Mouse (Mus musculus) heart, postnatal 14 days (tissue): ENCODE data around the gene Prickle4. TPM values are rescaled to one million over a fixed set of nuclear protein-coding genes. Genes with fewer than 3 reads are reported as not detected.

Experiments used
- DNase-seq, 2 experiments: peaks; one replicate each; pipeline ENCODE4 v3.0.0; 2021 to 2022
- intact Hi-C: fragments of 180-260 bp; cut with DNase I; formaldehyde crosslinking; loops from one replicate; pipeline ENCODE4 v1.15.1; 2025
- total RNA-seq, 2 experiments: library from RNA; stranded (reverse); gene quantifications; 2 replicates each; pipeline ENCODE4 v1.2.3; 2021

The Prickle4 gene
- total RNA-seq, 2 experiments from 2014 or later, result 3.8 to 5.4 TPM

DNA sequence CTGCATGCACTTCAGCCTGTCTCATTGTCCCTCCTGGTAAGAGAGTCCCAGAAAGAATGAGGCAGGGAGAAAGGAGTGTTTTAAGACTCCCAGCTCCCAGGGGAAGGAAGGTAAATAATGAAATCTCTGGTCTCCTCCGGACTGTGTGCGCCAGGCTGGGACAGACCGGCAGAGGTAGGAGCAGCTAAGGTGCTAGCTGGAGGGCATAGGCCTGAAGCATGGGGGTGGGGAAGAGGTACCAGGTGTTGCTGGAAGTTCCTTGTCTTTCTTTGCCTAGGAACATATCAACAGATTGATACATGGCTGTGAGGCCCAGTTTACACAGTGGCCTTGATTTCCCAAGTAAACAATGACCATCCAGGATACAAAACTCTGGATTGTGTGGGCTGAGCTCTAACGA, 14.4 kb upstream of the Prickle4 start:
- intact Hi-C loops, result no loop called here
- DNase-seq, result no peak

DNA sequence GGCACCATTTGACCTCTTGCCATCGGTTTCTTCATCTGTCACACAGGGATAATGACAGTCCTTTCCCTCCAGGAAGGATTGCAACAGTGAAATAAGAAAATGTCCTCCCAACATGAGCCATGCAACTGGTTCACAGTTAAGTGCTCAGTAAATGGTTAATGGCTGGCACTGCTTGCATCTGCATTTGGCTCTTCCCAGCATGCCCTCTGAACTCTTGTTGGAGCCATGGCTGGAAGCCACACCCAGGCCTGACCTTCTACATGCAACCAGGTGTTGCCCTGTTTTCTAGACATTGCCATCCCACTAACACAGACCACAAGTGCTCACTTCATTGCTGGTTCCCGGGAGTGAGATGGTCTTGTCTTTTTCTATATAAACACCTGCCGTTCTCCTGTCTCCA, 13.4 kb upstream of the Prickle4 start:
- intact Hi-C loops, result no loop called here
- DNase-seq, result no peak

DNA sequence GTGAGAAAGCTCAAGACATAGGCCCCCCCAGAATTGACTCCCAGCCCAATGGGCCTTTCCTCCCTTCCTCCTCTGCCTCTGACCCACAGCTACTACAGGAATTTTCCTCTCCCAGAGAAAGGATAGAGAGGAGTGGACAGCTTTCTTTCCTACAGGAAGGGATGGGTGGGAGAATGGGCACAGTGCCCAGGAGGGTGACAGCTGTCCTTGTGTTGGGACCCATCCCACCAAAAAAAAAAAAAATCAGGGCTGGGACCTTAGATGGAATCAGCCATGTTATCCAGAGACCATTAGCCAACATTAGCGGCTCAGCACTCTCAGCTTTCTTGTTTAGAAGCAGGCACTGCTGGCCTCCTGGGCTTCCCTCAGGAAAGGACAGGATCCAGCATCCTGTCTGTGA, 11.7 kb upstream of the Prickle4 start:
- intact Hi-C loops, result no loop called here
- DNase-seq, result peak in 1 of 2 experiments; percentile 12

DNA sequence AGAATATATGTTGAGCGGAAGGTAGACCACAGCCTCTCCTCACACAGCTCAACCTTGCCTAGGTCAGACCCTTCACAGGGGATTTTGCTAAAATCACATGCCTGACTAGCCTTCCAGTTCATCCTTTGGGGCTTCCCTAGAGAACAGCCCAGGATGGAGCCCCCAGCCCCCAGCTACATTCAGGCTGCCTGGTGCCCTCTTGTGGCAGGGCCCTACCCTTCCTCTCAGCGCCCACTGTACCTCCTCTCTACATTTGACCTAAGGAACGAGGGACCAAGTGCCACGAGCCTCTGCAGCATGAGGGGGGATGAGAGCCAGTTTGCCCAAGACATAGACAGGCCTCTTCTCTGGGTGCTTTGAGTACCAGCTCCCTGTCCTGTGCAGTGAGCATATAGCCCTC, 10.2 kb upstream of the Prickle4 start:
- intact Hi-C loops, result no loop called here
- DNase-seq, result no peak

DNA sequence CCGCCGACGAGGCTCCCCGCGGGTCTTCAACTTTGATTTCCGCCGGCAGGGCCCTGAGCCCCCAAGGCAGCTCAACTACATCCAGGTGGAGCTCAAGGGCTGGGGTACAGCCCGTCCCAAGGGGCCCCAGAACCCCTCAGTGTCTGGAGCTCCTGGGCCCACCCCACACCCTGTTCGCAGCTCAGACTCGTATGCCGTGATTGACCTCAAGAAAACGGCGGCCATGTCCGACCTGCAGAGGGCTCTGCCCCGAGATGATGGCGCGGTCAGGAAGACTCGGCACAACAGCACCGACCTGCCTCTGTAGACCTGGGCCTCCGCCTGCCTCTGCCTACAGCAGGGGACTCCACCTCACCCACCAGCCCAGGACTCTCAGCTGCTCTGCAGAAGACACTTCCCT, 9.0 kb upstream of the Prickle4 start:
- intact Hi-C loops, result no loop called here
- DNase-seq, result no peak

DNA sequence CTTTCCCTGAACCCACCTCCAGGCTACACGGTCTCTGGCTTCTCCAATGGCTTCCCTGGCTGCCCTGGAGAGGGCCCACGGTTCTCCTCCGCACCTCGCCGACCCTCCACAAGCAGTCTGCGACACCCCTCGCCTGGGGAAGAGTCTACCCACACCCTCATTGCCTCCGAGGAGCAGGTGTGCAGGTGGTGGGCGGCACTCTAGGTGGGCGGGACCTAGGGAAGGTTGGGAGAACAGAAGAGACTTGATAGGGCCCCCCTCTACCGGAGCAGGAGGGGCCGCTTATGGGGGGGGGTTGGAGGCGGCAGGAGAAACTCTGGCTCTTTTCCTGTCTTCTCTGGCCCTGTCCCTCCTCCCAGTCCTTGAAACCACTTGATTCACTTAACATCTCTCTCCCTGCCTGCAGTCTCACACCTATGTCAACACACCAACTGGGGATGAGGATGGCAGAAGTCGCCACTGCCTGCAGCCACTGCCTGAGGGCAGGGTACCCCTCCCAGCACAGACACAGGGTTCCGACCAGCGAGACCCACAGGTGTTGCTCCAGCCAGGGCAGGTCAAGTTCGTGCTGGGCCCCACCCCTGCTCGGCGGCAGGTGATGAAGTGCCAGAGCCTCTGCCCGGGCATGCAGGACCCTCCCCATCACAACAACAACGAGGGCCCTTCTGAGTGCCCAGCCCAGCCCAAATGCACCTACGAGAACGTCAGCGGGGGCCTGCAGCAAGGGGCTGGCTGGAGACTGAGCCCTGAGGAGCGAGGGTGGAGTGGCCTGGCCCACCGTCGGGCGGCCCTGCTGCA, 8.2 kb upstream of the Prickle4 start:
- no peak for DNase-seq
- intact Hi-C loops, result no loop called here

DNA sequence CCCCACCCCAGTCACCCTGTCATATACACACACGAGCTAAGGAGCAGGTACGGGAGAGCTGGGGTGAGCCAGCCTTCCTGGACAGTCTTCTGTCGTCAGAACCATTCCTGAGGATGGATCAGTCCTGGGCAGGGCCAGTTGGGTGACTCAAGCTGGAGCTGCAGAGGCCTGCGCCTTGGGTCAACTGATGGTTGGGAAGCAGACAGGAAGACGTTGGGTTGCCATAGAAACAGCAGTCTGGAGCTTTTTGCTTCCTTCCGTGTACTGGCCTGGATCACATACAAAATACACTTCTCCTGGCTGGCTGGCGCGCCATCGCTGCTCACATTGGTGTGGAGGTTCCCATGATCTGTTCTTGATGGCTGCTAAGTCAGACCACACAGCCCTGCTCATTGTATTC, 7.3 kb upstream of the Prickle4 start:
- DNase-seq, result no peak
- intact Hi-C loops, result no loop called here

DNA sequence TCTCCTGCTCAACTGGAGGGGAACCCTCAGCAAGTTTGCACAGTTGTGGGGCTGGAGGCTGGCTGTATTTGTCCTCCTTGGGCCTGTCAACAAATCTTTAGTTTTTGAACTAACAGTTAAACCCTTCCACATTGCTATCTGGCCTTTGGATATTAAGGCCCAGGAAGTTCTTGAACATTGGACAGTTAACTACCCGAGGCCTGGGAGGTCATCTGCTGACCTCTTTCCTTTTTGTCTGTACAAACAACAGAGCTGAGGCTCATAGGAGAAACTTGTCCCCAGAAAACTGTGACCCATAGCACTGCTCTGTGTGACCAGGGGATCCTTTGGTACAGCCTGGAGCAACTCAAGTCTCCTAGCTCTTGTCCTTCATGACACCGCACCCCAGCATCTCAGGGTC, 4.5 kb upstream of the Prickle4 start:
- intact Hi-C loops, result no loop called here
- DNase-seq, result no peak

DNA sequence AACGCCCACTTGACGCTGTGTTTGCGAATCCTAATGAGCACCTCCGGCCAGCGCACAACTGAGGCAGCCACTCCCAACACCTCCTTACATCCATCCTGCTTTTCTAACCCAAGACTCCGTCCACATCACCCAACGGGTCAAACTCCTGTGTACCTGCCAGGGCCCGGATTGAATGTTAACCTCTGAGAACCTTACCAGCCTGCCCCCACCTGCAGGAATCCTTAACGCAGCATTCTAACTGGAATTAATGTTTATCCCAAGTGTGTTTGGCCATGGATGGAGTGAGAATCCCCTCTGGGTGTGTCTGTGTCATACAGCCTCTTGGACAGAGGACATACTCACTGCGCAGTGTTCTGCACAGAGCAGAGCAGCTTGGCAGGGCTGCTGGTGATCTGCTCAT, 3.6 kb upstream of the Prickle4 start:
- DNase-seq, result no peak
- intact Hi-C loops, result no loop called here

DNA sequence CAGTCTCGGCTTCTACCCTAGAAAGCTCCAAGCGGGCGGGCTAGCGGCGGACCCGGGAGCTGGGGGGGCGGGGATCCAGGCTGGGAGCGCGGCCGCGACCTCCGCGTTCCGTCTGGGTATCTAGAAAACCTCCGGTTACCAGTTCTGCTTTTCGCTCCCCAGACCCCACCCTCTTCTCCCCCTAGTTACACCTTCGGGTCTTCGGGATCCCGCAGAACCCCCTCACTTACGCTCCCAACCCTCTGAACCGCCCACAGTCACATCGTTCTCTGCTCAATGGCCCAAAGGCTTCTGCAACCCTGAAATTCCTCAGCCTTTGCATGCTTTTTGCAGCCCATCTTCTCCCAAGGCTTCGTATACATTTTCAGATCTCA, 788 bp upstream of the Prickle4 start:
- DNase-seq, result no peak
- intact Hi-C loops, result no loop called here

DNA sequence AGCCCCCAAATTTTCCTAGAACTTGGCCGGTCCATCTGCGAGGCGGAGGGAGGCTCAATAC, 264 bp downstream of the Prickle4 start, which contains the start of gene Gm21981:
TSS of gene Gm21981 (minus strand) at position 14 of the 61 bp plus-strand sequence.
- intact Hi-C loops, result no loop called here
- no peak for DNase-seq

DNA sequence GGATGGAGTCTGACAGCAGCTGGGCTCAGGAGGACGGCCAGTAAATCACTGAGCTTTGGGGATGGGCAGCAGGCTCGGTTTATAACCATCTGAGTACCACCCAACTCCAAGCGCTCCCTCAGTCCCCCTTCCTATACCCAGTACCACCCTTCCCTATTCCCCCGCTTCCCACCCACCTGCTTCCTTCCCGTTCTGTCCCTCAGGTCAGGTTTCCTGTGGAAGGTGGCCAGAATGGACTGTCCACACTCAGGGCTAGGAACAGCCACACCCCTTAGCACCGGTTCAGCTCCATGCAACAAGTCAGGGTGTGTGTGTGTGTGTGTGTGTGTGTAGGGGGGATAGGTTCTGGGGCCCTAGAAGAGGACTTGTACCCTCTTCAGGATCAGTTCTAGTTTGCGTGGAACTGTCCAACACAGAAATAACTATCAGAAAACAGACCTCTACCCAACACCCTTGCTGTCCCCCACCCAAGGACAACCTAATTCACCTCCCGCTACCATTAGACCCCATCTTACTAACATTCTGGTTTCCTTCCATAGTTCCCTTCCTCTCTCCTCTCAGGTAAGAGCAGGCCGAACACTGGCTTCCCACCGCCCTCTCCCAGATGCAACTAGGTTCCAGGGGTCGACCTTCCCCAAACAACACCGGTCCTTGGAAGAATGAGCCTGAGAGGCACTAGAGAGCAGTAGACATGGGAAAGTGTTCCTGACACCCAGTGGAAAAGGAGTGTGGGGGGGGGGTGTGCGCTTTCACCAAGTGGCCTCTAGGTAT, 680 bp downstream of the Prickle4 start:
- DNase-seq, result peak; percentile 24 to 42
- intact Hi-C loops, result no loop called here

DNA sequence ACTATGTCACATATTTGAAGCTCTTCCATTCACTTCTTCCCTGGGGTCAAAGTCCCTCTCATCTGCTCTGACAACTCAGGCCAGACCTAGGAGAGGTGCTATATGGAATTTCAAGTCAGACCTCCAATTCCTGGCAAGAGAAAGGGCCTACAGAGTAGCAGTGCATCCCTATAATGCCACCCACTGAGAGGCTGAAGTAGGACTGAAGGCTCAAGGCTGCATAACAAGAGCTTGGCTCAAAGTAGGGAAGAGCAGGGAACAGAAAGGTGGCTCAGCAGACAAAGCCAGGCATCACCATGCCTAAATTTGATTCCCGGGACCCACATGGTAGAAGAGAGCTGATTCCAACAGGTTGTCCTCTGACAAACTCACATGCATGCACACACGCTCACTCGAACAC, 2.9 kb downstream of the Prickle4 start:
- intact Hi-C loops, result no loop called here
- no peak for DNase-seq

DNA sequence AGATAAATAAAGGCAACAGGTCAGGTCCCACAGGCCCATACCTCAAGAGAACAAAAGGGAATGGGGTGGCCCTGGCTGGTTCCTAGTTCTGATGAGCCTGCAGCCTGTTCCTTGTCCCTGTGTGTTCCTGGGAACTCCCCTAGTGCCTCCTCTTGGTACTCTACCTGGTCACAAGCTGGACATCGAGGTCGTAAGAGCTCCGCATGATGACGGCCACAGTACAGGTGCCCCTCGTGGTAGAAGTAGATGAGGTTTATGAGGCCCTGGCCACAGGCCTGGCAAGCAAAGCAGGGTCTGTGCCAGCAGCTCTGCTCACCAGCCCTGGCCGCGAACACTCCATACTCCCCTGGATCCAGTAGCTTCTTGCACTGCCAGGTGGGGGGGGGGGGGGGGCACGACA, 4.6 kb downstream of the Prickle4 start:
- intact Hi-C loops, result loop anchor here (5.0 kb wide), 1 partner anchor 218 kb away; no protein-coding TSS in a partner anchor
- no peak for DNase-seq

DNA sequence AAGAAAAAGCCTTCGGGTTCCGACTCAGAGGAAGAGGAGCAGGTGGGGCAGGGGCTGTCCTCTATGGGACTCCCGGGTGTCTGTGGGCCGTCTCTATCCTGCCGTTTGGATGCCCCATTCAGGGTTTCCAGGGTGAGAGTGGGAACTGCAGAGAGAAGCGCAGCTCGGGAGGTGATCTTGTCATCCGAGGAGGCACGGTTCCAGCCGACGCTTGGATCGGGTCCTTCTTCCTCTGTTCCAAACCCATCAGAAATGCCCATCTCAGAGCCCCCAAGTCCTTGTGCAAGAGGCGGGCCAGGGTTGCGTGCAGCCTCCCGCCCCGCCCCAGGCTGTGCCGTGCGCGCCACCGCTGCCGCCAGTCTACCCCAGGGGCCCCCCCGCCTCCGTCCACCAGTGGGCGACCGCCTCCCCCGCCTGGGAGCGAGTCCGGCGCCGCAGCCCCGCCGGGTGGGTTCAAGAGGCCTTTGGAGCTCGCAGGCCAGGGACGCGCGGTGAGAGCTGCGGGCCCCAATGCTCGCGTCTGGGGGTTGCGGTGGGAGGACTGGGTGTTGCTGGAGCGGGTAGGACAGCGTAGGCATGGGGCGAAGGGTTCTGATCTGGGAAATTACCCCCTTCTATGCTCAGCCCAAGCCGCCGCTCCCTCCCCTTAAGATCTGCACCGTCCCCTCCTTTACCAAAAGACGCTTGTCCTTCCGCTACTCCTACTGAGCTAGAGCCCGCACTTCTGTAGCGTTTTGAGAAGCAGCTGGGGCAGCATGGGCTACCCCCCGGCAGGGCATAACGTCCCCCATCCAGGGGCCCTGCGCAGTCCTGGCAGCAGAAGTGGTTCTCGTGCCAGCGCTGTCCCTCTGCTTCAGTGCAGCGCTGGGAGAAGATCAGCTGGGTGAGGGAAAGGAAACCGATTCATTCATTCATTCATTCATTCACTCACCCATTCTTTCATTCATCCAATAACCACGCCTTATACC, 5.6 kb downstream of the Prickle4 start, which contains the start of gene Frs3:
TSS of gene Frs3 (plus strand) at position 423 of the 968 bp plus-strand sequence.
- DNase-seq, result peak; percentile 74 to 78
- intact Hi-C loops, result loop anchor here (5.0 kb wide), 1 partner anchor 217 kb away; no protein-coding TSS in a partner anchor

DNA sequence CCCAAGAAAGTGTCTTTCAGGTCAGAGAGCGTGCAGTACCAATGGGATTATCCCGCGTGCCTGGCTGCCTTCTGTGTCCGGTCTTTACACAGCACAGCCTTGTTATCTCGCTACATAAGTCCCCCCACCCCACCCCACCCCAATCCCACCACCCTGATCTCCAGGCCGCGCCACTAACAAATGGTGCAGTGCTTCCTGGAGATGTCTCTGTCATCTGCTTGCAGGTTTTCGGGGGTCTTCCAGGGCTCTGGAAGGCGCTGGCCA, 6.3 kb downstream of the Prickle4 start, which contains the start of gene Tomm6:
TSS of gene Tomm6 (minus strand) at position 43 of the 264 bp plus-strand sequence.
- intact Hi-C loops, result loop anchor here (5.0 kb wide), 1 partner anchor 216 kb away; no protein-coding TSS in a partner anchor
- DNase-seq, result no peak

DNA sequence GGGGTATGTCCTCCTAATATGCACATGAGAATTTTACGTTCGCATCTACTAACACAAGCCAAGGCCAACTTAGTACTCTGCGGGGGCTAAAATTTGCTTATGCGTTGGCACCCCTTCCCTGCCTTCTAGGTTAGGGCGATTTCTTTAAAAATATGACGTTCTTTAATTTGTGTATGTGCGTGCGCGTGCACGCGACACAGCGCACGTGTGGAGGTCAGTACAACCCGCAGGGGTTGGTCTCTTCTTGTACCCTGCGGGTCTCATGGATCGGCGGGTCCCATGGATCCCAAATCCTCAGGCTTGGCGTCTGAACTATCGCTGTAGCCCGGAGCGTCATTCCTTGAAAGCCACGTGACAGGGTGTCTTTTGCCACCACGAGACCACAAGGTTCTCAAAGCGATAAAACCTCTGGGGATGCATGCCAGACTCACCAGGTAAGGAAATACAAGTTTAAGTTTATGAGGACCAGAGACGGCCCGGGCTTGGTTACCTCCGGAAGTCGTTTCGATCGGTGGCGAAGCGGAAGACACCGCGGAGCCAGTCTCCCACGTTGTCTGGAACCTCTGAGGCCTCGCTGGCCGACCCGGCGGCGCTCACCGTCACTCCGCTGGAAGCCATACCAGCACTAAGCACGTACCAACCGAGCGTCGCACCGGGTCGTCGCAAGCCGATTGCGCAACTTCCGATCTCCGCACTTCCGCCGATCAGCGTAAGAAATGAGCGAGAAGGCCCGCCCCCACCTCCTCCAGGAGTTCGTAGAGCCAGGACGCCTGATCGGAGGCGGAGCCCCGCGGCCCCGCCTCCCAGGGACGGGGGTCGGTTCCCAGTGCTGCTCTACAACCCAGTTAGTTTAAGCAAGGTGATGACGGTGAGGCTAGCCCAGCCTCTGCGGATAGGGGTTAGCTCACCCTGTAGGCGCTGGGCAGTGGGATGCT, 6.9 kb downstream of the Prickle4 start:
- peak; percentile 94 to 97 for DNase-seq
- intact Hi-C loops, result loop anchor here (5.0 kb wide), 1 partner anchor 215 kb away; no protein-coding TSS in a partner anchor

DNA sequence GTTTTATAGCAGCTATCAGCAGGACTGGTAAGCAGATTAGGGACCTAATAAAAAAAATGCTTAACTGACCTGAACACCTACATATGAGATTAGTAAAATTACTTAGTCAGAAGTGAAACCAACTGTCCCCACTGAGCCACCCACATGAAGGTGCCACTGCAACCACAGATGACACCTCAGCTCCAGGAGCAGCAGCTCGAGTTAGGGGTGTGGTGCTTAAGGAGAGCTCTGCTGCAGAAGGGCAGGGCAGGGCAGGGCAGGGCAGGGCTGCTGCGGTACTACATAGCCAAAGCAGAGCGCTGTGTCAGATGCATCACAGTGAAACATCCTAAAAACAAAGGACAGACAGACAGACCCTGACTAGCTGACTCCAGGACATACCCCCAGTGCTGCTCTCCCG, 11.7 kb downstream of the Prickle4 start:
- no peak for DNase-seq
- intact Hi-C loops, result no loop called here

DNA sequence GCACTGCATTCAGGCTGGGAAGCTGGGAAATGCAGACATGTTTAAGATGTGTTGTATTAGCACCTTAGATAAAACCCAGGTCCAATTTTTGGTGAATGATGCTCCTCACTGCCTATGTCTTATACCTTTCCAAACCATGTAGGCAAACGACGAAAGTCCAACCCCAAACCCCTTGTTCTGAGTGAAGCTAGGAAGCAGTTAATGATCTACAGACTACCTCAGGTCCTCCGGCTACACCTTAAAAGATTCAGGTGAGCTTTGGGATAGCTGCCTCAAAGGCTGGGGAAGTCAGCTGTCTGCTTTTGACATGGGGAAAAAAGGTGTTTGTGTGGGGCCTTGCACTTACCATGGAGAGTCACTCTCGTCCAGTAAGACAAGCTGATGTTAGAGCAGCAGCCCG, 15.8 kb downstream of the Prickle4 start:
- DNase-seq, result no peak
- intact Hi-C loops, result loop anchor here (5.0 kb wide), 2 partner anchors 46 to 166 kb away; partner anchors contain the start of gene Usp49

DNA sequence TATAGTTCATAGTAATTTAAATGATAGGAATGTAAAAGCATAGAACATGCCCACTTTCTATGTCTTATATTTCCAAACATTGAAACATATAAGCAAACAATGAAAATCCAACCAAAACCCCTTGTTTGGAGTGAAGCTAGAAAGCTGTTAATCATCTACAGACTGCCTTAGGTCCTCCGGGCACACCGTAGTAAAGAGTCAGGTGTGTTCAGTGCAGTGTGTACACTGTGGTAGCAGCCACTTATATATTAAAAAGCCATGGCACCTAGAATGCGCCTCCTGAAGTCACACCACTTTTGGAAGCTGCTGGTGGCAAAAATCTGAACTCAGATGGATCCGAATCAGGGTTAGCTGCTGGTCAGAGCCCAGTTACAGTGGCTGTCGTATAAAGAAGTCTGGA, 16.3 kb downstream of the Prickle4 start:
- DNase-seq, result no peak
- intact Hi-C loops, result loop anchor here (5.0 kb wide), 2 partner anchors 46 to 166 kb away; partner anchors contain the start of gene Usp49
